Mouse (Mus musculus): ENCODE data around the gene Med12l. TPM values are rescaled to one million over a fixed set of nuclear protein-coding genes. Genes with fewer than 3 reads are reported as not detected.

Med12l gene
- total RNA-seq, 4 experiments from 2014 or later: 6.1 to 9.3 (median 6.6) TPM

DNA sequence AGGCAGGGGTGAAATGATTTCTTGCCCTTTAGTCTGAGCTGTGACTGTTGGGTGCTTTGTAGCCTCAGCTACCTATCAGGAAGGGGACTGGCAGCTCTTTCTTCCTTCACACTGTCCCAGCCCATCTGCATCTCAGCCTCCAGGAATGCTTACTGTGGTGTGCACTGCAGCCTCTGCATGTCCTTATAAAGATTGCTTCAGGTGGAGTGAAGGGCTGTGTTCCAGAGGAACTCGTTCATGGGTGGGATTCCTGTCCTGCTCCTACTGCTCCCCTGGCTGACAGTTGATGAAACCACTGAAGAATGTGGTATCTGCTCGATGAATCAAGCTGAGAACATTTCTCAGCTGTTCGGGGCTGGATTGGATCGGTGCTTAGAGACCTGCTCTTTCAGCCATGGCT is 181.7 kb downstream of the Med12l start:
- no peak for DNase-seq (ENCODE audit: low spot score)

DNA sequence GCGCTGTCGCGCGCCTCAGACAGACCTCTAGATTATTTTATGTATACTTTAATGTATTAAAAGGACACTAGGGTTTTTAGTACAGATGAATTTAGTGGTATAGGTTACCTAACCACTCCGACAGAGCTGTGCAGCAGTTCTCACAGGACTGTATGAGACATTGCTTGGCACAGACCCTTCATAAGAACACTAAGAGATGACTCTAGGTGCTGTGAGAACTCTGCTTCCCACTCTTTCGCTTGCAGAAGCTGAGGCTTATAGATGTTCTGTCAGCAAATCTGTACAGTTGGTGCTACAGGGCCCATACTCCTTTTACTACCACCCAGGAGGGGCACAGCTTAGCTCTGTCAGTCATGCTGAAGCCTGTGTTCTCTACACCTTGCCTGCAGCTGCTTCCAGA is 186.0 kb downstream of the Med12l start:
- DNase-seq (ENCODE audit: low spot score): no peak

DNA sequence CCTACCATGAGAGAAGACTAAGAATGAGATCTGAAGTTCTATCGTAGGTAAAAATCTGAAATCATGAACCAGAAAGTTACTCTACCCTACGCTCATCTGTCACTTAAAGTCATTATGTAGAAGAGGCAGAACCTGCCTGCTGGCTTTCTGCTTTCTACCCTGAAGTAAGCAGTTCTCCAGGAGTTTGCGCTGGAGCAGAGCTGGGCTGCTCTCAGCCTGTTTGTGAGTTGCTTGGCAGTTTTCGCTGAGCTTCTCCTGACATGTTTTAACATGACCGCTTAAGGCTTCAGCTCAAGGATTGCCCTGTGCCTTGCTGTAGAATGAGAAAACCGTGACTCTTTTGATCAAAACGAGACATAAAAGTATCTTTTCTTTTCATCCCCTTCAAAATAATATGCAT is 188.5 kb downstream of the Med12l start:
- DNase-seq (ENCODE audit: low spot score): no peak

DNA sequence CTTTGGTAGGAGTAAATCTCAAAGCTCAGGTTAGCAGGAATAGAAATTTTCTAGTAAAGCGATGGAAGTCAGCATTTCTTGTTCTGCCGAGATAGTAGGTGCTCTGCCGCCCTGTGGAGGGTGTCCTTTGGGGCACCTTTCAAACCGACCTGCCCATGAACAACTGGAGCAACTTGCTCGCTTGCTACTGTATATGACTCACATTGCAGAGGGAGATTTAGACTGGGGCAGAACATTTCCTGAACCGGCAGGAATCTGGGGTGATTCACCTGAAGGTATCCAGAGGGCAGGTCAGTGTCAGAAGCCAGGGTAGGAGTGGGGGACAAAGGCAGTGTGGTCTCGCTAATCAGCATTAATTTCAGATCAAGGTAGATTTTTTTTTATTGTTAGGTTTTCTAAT is 189.3 kb downstream of the Med12l start, which contains the start of gene Gpr87:
Gene Gpr87, minus strand, starts transcription at position 167 of the 400 bp plus-strand sequence.
- DNase-seq (ENCODE audit: low spot score): no peak

DNA sequence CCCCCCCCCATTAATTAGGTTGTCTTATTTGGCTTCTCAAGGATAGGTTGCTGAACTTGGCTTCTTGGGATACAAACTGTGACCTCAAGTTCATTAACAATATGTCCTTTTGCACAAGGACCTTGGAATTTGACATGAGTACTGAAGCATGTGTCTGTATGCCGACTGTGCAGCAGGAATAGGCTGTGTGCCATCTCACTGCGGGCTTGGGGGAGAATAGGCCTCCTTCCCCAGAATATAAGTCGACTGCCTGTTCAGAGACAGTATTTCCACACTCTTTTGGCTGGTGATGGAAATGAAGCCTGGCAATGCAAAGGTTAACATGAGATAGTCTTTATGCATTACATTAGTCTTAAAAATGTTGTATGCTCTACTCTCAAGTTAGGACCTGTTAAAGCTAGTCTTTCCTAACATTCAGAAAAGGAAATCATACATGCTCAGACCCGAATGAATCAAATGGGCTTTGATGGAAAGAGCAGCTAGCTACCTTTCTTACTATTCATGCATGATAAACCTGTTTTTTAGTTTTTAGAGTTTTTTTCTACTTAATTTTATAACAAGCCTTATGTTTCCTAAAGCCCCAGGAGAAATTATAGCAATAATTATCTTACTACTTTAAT is 191.8 kb downstream of the Med12l start:
- no peak for DNase-seq (ENCODE audit: low spot score)

DNA sequence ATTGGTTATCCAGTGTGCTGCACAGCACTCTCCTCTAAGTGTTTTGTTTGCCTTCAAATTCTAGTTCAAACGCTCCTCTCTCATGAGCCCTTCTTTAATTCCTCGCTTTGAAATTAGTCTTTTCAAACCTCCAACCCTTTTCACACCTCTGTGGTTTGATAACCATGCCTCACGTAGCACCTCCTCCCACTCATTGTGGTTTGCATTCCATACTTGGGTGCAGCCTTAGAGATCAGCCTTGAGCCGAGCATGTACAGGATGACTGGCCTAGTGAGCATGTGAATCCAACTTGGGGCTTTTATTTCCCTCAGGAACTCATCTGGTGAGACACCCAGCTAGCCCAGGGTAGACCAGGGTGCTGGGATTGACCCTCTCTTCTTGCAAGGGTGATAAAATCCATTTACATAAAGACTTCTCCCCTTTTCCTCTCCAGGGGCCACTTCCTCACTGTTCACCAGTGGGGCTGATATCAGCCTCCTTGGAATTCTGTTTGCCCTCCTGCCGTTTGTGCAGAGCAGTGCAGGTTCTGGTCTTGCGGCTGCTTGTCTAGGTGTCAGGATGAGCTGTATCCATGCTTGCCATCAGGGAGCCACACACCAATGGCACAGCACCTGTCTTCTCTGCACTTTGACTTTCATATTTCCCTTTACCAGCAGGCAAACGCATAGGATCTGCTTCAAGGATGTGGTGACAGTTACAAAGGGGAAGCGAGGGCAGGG is 198.3 kb downstream of the Med12l start:
- DNase-seq (ENCODE audit: low spot score): no peak

DNA sequence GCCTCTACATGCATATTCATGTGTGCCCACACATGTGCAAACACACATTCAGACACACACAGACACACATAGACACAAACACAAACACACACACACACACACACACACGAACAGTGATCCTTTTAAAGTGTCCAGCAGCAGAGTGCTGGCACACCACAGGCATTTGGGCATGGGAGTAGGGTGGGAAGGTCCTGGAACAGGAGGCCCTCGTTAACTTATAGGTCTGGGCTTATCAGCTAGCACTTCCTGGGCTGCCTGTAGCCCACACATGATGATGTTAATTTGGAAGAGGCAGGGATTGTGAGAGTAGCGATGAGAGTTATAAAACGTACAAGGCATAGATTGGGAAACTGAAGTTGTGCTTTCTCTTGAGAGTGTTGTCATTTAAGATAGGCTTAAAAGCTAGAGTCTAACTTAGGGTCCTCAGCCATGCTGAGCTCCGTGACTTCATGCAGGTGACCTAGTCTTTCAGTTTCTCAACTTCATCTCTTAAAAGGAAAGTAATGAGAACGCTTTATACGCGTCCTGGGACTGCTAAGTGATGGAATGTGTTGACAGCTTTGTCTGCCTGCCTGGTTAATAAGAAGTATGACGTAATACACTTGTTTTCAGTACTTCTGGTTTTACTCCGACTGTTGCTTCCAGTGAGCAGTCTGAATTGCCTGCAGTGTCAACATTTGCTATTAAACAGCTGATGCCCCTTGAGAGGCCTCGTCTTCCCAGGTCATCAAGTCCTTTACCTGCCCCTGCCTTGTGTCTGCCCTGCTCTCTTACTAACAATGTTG is 199.3 kb downstream of the Med12l start:
- DNase-seq (ENCODE audit: low spot score): peak; percentile 24

DNA sequence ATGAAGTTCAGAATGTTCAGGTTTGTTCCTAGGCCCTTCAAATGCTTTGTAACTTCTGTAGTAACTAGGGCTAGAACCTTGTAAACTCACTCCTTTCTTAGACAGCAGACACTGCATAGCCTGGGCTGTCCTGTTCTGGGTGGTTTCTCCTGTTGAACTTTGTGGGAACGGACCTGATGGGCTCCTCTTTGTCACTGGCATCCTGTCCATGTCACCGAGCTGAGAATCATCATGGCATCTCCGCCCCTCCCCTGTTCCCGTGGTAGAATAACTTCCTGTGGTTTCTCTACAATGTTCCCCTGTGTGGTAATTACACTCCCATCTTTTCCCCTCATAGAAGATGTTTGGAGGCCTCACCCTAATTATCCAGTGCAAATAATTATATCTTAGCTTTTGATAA is 200.3 kb downstream of the Med12l start:
- DNase-seq (ENCODE audit: low spot score): no peak

DNA sequence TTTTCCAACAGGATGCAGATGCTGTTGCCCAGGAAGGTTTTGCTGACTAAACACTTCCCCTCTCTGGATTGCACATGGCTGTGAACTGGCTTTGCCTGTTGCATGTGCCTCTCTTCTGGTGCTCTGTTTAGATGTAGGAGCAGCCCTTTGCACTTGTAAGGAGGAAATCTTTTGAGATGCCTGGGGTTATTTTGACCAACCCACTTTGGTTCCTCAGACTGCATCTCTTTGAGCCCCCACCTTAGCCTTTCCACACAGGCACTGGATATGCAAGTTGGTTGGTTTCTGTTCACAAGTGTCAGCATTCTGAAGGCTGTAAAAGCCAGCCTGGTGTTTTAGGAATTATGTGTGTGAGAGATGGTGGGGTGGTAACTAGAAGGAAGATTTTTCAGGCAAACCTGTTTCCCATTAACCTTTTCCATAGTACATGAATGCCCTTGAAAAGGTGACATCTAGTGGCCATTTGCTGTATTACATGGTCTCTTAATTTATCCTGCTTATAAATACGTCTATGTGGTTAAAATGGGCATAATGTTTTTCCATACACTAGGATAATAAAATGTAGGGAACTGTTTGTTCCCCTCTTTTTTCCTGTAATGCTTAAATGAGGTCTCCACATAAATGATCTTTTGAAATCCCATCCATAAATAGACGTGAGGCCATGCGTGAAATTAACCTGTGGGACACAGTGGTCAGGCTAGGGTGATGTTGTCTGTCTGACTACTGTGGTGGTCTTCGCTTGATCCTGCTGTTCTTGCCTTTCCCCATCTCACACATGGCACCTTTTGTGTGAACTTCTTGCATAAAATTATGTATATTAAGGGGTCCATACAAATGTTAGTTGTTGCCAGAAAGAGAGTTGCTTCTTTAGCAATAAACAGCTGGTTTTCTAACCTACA is 203.3 kb downstream of the Med12l start:
- peak; percentile 75 for DNase-seq (ENCODE audit: low spot score)

DNA sequence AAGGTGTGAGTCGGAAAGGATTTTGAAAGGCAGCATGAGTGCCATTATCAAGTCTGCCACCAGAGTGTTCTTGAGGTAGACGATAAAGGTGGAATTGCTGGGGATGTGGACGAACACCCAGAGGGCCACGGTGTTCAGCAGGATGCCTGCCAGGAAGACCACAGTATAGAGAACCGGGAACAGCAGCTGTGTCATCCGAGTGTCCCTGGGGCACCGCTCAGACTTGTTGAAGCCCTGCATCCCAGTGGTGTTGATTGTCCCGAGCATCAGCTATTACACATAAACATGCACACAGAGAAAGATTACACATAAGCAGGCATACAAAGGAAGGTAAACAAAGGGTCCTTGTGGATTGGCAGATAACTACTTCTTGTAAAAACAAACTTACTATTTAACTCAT is 204.5 kb downstream of the Med12l start:
- DNase-seq (ENCODE audit: low spot score): no peak

DNA sequence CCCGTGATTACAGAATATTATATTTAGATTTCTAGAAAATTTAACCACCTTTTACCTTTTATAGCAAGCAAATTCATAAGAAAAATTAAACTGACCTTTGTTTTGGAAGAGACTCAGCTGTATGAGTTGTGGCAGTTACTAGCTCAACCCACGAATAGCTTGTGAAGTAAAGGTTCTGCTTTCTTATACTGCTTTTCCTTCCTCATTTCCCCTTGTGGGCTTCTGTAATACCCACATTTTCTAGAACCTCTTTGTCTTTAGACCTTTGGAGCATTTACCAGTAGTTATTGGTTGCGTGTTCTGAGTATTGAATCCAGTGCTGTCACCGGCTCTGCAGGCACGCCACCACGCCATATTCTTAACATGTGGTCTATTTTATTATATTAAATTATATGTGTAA is 205.1 kb downstream of the Med12l start, which contains the start of gene P2ry13:
Gene P2ry13, minus strand, starts transcription at position 156 of the 400 bp plus-strand sequence.
- no peak for DNase-seq (ENCODE audit: low spot score)

DNA sequence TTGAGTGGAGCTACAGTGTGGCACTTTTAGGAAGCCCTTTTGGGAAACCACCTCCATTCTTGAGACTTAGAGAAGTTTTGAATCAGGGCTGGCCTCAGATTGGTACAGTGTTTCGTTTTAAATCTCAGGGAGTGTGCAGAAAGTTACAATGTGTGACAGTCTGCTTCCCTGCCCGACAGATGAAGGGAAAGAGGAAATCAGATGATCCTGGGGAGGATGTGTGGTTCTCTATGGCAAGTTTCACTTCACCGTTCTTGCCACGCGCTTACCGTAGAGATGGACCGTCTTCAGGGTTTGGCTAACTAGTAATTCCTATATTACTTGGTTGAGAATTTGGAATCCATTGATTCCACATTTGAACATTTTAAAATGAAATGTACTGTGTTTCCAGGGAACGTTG is 206.2 kb downstream of the Med12l start:
- DNase-seq (ENCODE audit: low spot score): peak; percentile 24

DNA sequence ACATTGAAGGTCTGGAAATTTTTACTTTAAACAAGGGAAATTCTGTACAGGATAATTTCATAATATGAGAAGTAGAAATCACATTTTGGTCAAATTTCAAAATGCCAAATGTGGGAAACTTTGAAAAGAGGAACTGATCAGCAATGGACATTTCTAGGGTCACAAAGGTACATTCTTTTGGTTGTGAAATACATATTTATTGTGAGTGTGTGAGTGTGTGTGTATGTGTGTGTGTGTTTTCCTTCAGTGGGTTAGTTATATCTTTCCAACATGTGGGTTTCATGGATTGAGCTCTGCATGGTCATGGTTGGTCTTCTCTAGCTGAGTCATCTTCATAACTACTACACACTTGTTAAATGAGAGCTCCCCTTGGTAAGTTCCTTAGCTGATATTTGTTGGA is 206.8 kb downstream of the Med12l start:
- no peak for DNase-seq (ENCODE audit: low spot score)

DNA sequence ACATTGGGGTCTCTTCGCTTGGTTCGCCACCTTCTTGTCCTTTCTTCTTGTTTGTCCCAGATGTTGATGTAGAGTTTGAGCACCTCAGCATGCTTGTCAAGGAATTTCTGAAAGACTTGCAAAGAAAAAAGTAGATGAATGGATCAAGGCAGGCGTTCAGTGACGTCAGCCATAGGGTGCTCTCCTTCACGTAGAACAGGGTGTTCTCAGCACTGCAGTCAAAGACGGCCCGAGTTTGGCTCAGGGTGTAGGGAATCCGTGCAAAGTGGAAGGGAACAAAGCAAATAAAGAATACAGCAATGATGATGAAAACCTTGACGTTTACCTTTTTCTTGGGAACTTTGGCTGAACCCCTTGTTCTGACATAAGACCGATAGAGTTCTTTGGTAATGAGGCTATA is 211.6 kb downstream of the Med12l start:
- no peak for DNase-seq (ENCODE audit: low spot score)

DNA sequence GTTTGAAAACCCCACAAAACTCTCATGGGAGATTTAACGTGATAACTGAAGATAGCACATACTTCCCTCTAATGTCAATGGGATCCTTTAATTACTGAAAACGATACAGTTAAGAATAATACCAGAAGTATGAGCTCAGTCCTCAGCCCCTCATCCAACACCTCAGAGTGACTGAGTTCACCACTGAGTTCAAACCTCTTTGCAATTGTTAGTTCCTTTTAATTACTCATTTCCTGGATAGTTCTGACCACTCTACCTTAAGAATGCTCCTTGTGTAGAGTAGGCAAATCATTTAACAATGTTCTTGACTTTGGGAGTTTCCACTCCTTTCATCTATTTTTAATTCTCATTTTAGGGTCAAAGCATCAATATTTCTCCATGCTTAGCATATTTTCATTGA is 213.7 kb downstream of the Med12l start:
- DNase-seq (ENCODE audit: low spot score): no peak

DNA sequence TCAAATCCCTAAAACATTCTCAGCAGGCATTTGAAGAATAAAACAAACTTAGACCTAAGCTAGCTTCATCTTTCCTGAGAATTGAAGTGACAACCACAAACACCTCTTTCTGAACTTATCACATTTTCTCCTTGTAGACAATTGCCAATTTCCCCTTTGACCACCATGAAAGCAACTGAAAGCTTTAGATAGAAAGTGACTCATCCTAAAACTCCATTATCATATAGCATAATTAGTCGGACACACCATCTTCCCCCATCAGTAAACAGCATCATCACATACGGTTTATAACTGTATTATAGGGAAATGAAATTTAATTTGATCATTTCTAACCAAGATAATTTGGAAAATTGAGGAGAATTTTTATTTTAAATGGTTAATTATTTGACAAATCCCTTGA is 216.7 kb downstream of the Med12l start:
- no peak for DNase-seq (ENCODE audit: low spot score)

DNA sequence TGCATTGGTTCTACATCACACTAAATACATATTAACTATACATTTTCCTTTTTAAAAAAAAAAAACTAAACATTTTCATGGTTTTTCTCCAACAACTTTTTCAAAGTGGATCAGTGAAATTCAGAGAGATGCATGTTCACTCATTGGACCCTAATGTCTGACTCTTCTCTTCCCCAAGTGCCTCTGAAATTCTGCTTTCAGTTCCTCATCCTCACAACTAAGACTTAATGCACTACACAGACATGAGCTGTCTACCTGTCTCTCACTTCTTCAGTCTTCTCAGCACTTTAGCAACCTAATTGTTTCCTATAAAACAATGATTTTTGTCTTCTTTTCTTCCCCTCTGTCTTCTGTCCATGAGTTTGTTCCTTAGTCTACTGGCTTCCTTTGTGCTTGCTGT is 219.8 kb downstream of the Med12l start:
- no peak for DNase-seq (ENCODE audit: low spot score)

DNA sequence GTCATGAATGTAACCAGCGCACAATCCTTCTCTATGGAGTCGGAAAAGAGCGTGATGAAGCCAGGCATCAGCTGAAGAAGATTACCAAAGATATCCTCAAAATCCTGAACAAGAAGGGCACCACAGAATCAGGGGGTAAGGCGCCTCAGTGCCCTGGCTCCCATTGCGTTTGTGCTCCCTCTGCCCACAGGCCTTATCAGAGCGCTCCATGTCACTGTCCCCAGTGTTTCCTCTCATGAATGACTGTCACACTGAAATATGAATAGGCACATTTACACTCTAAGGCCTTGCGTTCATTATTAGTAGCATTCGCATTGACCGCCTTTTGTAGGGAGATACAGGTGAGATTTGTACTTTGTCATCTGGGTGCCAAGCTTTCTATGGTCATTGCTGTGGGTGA is 222.1 kb downstream of the Med12l start:
- no peak for DNase-seq (ENCODE audit: low spot score)

DNA sequence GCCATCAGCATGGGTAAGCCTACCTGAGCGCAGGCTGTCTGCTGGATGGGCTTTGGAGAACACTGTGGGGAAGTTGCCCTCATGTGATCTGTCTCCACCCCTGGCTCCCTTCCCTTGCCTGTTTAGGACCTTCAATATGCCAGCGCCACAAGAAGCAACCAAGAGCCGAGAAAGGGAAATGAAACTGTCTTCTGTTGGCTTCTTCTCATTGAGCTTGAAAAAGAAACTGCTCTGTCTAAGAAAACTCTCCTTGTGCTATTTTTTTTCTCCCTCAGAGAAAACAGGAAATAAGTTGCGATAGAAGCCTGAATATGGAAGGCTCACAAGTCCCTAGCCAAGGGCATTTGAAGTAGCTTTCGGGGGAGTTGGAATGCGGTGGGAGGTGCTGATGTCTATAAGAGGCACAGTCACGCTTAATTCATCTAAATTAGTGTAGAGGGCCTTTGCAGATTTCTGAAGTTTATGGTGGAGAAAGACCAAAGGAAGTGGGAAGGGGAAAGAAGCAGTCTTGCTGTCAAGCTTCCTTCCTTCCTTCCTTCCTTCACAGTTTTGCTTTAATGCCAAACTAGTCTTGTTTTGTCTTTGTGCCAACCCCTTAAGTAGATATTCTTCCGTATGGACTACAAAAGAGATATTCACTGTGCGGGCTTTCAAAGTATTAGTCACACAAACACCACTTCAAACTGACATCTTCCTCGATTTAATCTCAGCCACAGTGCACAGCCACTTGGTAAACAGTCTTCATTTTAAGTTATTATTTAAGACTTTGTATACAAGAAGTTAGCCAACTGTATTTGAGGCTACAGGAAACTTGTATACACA is 223.3 kb downstream of the Med12l start:
- DNase-seq (ENCODE audit: low spot score): peak; percentile 69

DNA sequence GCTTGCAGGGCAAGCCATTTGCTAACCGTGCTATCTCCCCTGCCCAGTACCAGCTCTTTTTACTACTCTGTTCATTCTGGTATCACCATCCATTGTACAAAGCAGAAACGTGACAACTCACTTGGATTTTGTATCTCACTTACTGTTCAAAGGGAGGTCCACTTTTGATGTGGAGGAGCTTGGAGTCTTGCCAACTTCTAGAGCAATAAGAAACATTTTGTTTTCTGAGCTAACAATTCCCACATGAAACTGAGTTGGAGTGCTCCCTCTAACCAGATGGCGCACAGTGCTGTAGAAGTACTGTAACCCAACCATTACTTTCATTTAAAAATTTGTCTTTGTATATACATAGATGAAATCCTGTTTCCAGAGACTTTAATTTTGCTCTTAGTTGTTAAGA is 225.3 kb downstream of the Med12l start:
- DNase-seq (ENCODE audit: low spot score): no peak

DNA sequence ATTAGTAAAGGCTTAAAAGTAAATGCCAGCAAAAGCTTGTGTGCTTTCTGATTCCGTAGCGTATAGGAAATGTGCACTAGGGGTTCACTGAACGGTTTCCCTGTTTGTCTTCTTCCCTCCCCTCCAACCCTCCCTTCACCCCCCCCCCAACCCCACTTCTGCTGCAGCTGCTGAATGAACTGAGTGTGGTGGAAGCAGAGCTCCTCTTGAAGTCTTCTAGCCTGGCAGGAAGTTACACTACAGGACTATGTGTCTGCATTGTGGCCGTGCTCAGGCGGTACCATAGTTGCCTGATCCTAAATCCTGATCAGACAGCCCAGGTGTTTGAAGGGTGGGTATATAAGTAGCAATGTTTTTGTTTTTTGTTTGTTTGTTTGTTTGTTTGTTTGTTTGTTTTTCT is 229.3 kb downstream of the Med12l start:
- DNase-seq (ENCODE audit: low spot score): no peak

Data from heart, adult 8-10 months (tissue).